Mouse (Mus musculus) midbrain, postnatal 0 days (tissue): Measurements from ENCODE around the gene Mael. TPM values are rescaled to one million over a fixed set of nuclear protein-coding genes. Genes with fewer than 3 reads are reported as not detected.

ENCODE experiments used
- ATAC-seq: fragments of 200-750 bp; cut with Nextera tagmentation; 2 replicates; pipeline ENCODE4 v1.8.0; 2017; ENCODE audit warnings: moderate number of reproducible peaks, mild to moderate bottlenecking, moderate TSS enrichment, moderate library complexity; ENCODE audit not compliant: low FRiP score
- DNase-seq: peaks from one replicate; pipeline ENCODE4 v3.0.0-alpha.2; 2015; ENCODE audit warnings: low spot score
- H3K27ac ChIP-seq: fragments of 300-500 bp; sonication (generic); 2 replicates; pipeline ENCODE4 v1.5.1; 2014; ENCODE audit warnings: low read depth, mild to moderate bottlenecking, low read length, mixed read lengths
- H3K27me3 ChIP-seq: fragments of 300-500 bp; sonication (generic); 2 replicates; pipeline ENCODE4 v1.6.1; 2014; ENCODE audit warnings: low read length, control low read depth, mixed read lengths; ENCODE audit not compliant: insufficient read depth
- H3K36me3 ChIP-seq: fragments of 300-500 bp; sonication (generic); 2 replicates; pipeline ENCODE4 v1.6.1; 2014; ENCODE audit warnings: low read length, control low read depth, mixed read lengths; ENCODE audit not compliant: insufficient read depth
- H3K4me1 ChIP-seq: fragments of 300-500 bp; sonication (generic); 2 replicates; pipeline ENCODE4 v1.6.1; 2014; ENCODE audit warnings: mild to moderate bottlenecking, control low read depth, antibody characterized with exemption, low read length, mixed read lengths; ENCODE audit not compliant: insufficient read depth
- H3K4me2 ChIP-seq: fragments of 300-500 bp; sonication (generic); 2 replicates; pipeline ENCODE4 v1.6.1; 2014; ENCODE audit warnings: low read depth, mild to moderate bottlenecking, low read length, mixed read lengths; ENCODE audit not compliant: poor library complexity, severe bottlenecking
- H3K4me3 ChIP-seq: fragments of 300-500 bp; sonication (generic); 2 replicates; pipeline ENCODE4 v1.5.1; 2014; ENCODE audit warnings: low read depth, mild to moderate bottlenecking, low read length, moderate library complexity
- H3K9ac ChIP-seq: fragments of 300-500 bp; sonication (generic); replicated peaks from 2 replicates; pipeline ENCODE4 v1.6.1; 2014; ENCODE audit warnings: mild to moderate bottlenecking, low read length, moderate library complexity, mixed read lengths; ENCODE audit not compliant: poor library complexity, severe bottlenecking
- H3K9me3 ChIP-seq: fragments of 300-500 bp; sonication (generic); 2 replicates; pipeline ENCODE4 v1.6.1; 2016; ENCODE audit warnings: low read length, control low read depth
- CTCF ChIP-seq: IDR thresholded peaks from 2 replicates; pipeline ENCODE4 v1.5.1; 2016; ENCODE audit warnings: antibody characterized with exemption, mild to moderate bottlenecking
- WGBS: fragments of 180-500 bp; shearing (Covaris S2); extraction: QIAGEN DNeasy Blood & Tissue Kit; methylation state at CpG from one replicate; pipeline ENCODE4 v1.1.7; 2014; 5-methylcytosine and 5-hydroxymethylcytosine counted together
- polyA plus RNA-seq: library from polyadenylated mRNA; unstranded; fragments of >200 nt; fragmentation: Nextera tagmentation; extraction: Ambion mirVana; gene quantifications from 2 replicates; pipeline ENCODE4 v1.2.1, GENCODE M21; 2015
- total RNA-seq: library from RNA; depleted of rRNA; stranded (reverse); fragments of >200 nt; gene quantifications from 2 replicates; pipeline ENCODE4 v1.2.3, GENCODE M21; 2014

Gene Mael
- total and polyA plus RNA-seq, 2 experiments from 2014 or later = 0.22 to 0.48 TPM

GRCm38 (mm10) chr1:166172992-166173391 is 65.6 kb downstream of the Mael start:
- H3K4me3 ChIP-seq = no peak overlapping the region
- no peaks in the 10 kb centered on the region for H3K4me1 ChIP-seq
- no peaks in the 10 kb centered on the region for H3K9me3 ChIP-seq
- no peak for TF ChIP-seq CTCF
- H3K27me3 ChIP-seq = no peaks in the 10 kb centered on the region
- no peak overlapping the region for H3K4me2 ChIP-seq
- no peak for DNase-seq
- WGBS = 78% methylated on average over 3 of the region's 3 CpGs
- no peak overlapping the region for H3K9ac ChIP-seq
- no peak overlapping the region for H3K27ac ChIP-seq
- ATAC-seq = no peak
- H3K36me3 ChIP-seq = no peaks in the 10 kb centered on the region

- Histone ChIP-seq H3K4me1 (no peaks in the 10 kb centered on the region), H3K4me2 (no peak overlapping the region), H3K4me3 (no peak overlapping the region), H3K27ac (no peak overlapping the region), H3K36me3 (no peaks in the 10 kb centered on the region), H3K27me3 (no peaks in the 10 kb centered on the region), H3K9me3 (no peaks in the 10 kb centered on the region), H3K9ac (no peak overlapping the region)
- 94% methylated on average over 12 of the region's 12 CpGs for WGBS
- ATAC-seq = no peak
- no peak for TF ChIP-seq CTCF
- DNase-seq = no peak
Measured at GRCm38 (mm10) chr1:166170852-166171251, 67.7 kb downstream of the Mael start.

- H3K4me3 ChIP-seq = no peak overlapping the region
Measured at GRCm38 (mm10) chr1:166169713-166170112, 68.8 kb downstream of the Mael start.

GRCm38 (mm10) chr1:166168017-166168416 is 70.5 kb downstream of the Mael start:
- DNase-seq = no peak
- no peak for ATAC-seq
- H3K36me3 ChIP-seq = no peaks in the 10 kb centered on the region

More at GRCm38 (mm10) chr1:166169713-166170112, 68.8 kb downstream of the Mael start:
- Histone ChIP-seq H3K4me1 (no peaks in the 10 kb centered on the region), H3K4me2 (no peak overlapping the region), H3K27ac (no peak overlapping the region), H3K9ac (no peak overlapping the region), H3K27me3 (no peaks in the 10 kb centered on the region), H3K36me3 (no peaks in the 10 kb centered on the region), H3K9me3 (no peaks in the 10 kb centered on the region)
- WGBS = 88% methylated on average over 7 of the region's 7 CpGs
- no peak for TF ChIP-seq CTCF
- no peak for ATAC-seq
- no peak for DNase-seq

GRCm38 (mm10) chr1:166167405-166167804 is 71.1 kb downstream of the Mael start:
- ATAC-seq (no peak), DNase-seq (no peak)
- Histone ChIP-seq H3K27me3 (no peaks in the 10 kb centered on the region), H3K4me1 (no peaks in the 10 kb centered on the region), H3K9ac (no peak overlapping the region), H3K27ac (no peak overlapping the region), H3K9me3 (no peaks in the 10 kb centered on the region), H3K4me3 (no peak overlapping the region), H3K4me2 (no peak overlapping the region), H3K36me3 (no peaks in the 10 kb centered on the region)
- WGBS = 72% methylated on average over 4 of the region's 4 CpGs
- no peak for TF ChIP-seq CTCF

More at GRCm38 (mm10) chr1:166168017-166168416, 70.5 kb downstream of the Mael start:
- Histone ChIP-seq H3K4me1 (no peaks in the 10 kb centered on the region), H3K27me3 (no peaks in the 10 kb centered on the region), H3K27ac (no peak overlapping the region), H3K4me2 (no peak overlapping the region), H3K9ac (no peak overlapping the region), H3K9me3 (no peaks in the 10 kb centered on the region), H3K4me3 (no peak overlapping the region)
- TF ChIP-seq CTCF = no peak
- WGBS = 95% methylated on average over 7 of the region's 7 CpGs

- 93% methylated on average over 9 of the region's 9 CpGs for whole genome bisulfite sequencing
Measured at GRCm38 (mm10) chr1:166165159-166165558, 73.4 kb downstream of the Mael start.

More at GRCm38 (mm10) chr1:166165159-166165558, 73.4 kb downstream of the Mael start:
- Histone ChIP-seq H3K27me3 (no peaks in the 10 kb centered on the region), H3K4me1 (no peaks in the 10 kb centered on the region), H3K4me3 (no peak overlapping the region), H3K9me3 (no peaks in the 10 kb centered on the region), H3K36me3 (no peaks in the 10 kb centered on the region), H3K27ac (no peak overlapping the region), H3K9ac (no peak overlapping the region), H3K4me2 (no peak overlapping the region)
- ATAC-seq (no peak), DNase-seq (no peak)
- no peak for TF ChIP-seq CTCF
